Mouse (Mus musculus): ENCODE measurements around the gene Olfr698.
"Not testable (repeated sequence)": the region's sequence is repeated elsewhere in the genome, so short reads cannot be mapped to it uniquely, and the experiment has no call there.

Olfr698 gene

DNA sequence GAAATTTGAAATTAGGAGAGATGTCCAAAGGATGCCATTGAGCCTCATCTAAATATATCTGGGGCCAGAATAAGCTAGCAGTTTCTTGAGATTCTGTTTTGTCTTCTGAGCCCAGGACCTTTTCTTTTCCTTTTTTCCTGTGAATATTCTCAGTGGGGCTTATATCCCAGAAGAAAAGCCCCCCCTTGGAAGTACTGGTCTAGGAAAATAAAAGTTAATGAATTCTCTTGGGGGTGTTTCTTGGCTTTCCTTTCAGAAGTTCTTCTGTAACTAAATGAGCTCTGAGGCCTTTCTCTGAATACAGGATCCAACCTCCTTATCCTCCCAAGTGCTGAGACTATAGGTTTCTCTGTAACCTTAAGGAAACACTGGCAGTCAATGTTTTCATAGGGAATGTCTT, at the start of gene Olfr698:
Gene Olfr698, minus strand, starts transcription at position 101 of the 400 bp plus-strand sequence.
- DNase-seq = no peak

DNA sequence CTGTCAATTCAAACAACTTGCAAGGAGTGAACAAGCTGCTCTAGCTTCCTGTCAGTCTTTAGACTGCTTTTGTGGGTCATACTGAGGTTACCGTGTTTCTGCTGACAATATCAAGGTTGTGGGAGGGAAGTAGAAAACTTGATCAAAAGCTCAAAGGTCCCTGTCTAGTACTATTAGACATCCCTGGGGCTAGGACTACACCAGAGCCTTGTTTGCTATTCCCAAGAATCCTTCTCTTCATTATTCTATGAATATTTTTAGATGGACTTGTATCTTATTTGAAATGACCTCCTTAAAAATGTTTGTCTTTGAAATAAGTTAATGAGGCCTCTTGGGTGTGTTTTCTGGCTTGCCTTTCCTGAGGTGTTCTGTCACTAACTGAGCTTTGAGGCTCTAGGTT, 37.9 kb upstream of the Olfr698 start, which contains the start of gene Olfr699:
Gene Olfr699, minus strand, starts transcription at position 101 of the 400 bp plus-strand sequence.
- DNase-seq = no peak

- no peak for DNase-seq
Measured at GRCm38 (mm10) chr7:106788330-106788729, 33.1 kb upstream of the Olfr698 start.

DNA sequence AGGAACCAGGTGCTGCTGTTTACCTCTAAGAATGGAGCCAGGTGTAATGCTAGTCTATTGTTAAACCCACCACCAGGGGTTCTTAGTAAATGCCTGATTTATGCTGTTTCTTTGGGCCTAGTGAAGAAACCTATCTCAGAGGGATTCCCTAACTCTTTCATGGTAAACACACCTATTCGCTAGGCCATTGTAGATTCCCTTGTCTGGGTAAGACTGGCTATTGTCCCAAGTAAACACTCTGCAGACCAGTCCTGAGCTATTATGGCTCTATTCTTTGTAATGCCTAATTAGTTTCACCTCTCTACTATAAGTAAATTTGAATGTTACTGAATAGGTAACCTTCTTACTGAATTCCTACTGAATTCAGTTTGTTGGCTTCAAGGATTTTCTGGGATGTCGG, 5.8 kb upstream of the Olfr698 start:
- not testable (repeated sequence) for DNase-seq

- DNase-seq = no peak
Measured at GRCm38 (mm10) chr7:106758800-106759199, 3.6 kb upstream of the Olfr698 start.

GRCm38 (mm10) chr7:106745811-106746210, 9.4 kb downstream of the Olfr698 start:
- no peak for DNase-seq

DNA sequence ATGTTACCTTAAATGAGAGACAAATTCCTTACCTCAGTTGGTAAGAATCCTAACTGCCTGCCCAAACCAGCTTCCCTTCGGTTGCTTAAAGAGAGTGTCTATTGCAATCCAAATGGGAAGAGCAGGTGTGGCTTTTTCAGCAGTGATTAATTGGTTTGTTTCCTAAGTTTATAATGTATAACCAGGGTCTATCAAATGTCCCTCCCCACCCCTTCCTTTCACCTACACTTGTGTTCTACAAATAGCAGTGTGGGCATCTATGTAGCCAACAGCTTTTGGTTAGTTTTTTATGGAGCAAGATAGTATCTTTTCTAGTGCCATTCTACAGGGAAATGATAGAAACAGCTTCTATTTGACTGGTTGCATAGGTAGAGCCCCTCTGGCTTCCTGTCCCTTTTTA, 12.9 kb downstream of the Olfr698 start, which contains the start of gene Olfr697:
Gene Olfr697, minus strand, starts transcription at position 101 of the 400 bp plus-strand sequence.
- no peak for DNase-seq

DNA sequence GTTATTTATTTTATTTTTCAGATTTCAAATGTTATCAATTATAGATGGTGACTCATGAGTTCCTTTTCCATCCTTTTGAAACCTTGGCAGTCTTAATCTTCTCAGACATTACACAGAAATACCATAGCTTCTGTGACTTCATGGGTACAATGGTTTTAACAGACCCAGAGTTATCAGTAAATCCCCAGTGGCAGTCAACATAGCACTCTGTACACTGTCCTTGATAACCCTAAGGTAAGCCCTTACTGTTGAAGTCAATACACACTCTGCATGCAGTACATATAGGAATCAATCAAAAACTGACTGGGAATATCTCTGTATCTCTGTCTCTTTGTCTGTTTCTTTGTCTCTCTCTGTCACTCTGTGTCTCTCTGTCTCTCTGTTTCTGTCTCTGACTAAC, 18.2 kb downstream of the Olfr698 start:
- DNase-seq = no peak

GRCm38 (mm10) chr7:106733717-106734116, 21.5 kb downstream of the Olfr698 start:
- no peak for DNase-seq

DNA sequence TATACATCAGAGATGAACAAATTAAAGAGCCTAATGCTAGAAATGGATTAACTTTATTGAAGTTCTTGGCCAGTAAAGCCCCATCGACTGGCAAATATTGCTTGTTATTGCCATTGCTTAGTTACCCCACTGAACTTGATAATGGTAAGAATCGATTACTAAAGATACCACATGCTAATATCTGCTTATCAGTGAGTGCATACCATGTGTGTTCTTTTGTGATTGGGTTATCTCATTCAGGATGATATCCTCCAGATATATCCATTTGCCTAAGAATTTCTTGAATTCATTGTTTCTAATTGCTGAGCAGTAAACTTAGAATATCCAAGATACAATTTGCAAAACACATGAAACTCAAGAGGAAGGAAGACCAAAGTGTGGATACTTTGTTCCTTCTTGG, 29.5 kb downstream of the Olfr698 start:
- DNase-seq = not testable (repeated sequence)

DNA sequence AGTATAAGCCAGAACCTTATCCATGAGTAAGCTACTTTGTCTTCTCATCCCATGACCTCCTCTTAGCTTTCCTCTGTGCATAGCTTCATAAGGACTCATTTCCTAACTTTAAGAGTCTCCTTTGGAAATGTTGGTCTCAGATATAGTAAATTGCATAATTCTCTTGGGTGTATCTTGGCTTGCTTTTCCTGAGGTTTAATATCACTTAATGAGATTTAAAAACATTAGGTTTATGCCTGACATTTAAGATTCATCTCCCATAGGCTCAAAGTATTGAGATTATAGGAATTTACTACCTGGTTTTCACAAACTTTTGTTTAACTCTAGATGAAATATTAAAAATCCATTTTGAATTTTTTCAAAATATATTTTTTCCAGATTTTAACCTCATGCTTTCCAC, 38.9 kb downstream of the Olfr698 start, which contains the start of gene Olfr695:
Gene Olfr695, minus strand, starts transcription at position 101 of the 400 bp plus-strand sequence.
- no peak for DNase-seq

- no peak for DNase-seq
Measured at GRCm38 (mm10) chr7:106711463-106711862, 43.7 kb downstream of the Olfr698 start.

- not testable (repeated sequence) for DNase-seq
Measured at GRCm38 (mm10) chr7:106707705-106708104, 47.5 kb downstream of the Olfr698 start.
